Mouse (Mus musculus) spleen, postnatal 36 days (tissue): ENCODE data around the gene Lig3.
A peak's percentile ranks its signal among the peaks of the same experiment; 100 is the strongest.

Experiments used
- DNase-seq, 2 experiments: peaks; one replicate each; pipeline ENCODE4 v3.0.0; 2022; ENCODE audit warnings: low spot score in 2 of 2, mixed read lengths in 1 of 2

Lig3 gene

GRCm38 (mm10) chr11:82780983-82781903 is at the start of gene Lig3:
Gene Lig3 (plus strand): TSS chr11:82781108.
- peak; percentile 92 to 93 for DNase-seq

GRCm38 (mm10) chr11:82734227-82734626 is 46.7 kb upstream of the Lig3 start:
- DNase-seq = no peak

- no peak for DNase-seq
Observed at GRCm38 (mm10) chr11:82739006-82739405, 41.9 kb upstream of the Lig3 start.

GRCm38 (mm10) chr11:82746138-82746537 is 34.8 kb upstream of the Lig3 start:
- DNase-seq = peak; percentile 39 to 63

- peak; percentile 57 to 67 for DNase-seq
Observed at GRCm38 (mm10) chr11:82746857-82747366, 34.0 kb upstream of the Lig3 start.

- no peak for DNase-seq
Observed at GRCm38 (mm10) chr11:82752349-82753115, 28.4 kb upstream of the Lig3 start.

- no peak for DNase-seq
Observed at GRCm38 (mm10) chr11:82755919-82756318, 25.0 kb upstream of the Lig3 start.

GRCm38 (mm10) chr11:82762286-82762829 is 18.6 kb upstream of the Lig3 start:
- no peak for DNase-seq

GRCm38 (mm10) chr11:82763261-82763660 is 17.6 kb upstream of the Lig3 start:
- no peak for DNase-seq

GRCm38 (mm10) chr11:82763742-82764437 is 17.0 kb upstream of the Lig3 start, which contains the start of the genes Cct6b and Zfp830:
Gene Cct6b (minus strand): TSS chr11:82764321.
Gene Zfp830 (plus strand): TSS chr11:82764345.
- DNase-seq = peak; percentile 91 to 94

GRCm38 (mm10) chr11:82764438-82764924 is 16.4 kb upstream of the Lig3 start:
- DNase-seq = no peak

GRCm38 (mm10) chr11:82780134-82780533 is 774 bp upstream of the Lig3 start:
- no peak for DNase-seq

- DNase-seq = no peak
Observed at GRCm38 (mm10) chr11:82782197-82782596, 1.3 kb downstream of the Lig3 start.

- DNase-seq = no peak
Observed at GRCm38 (mm10) chr11:82783453-82783852, 2.5 kb downstream of the Lig3 start.

- no peak for DNase-seq
Observed at GRCm38 (mm10) chr11:82806656-82807055, 25.7 kb downstream of the Lig3 start.

GRCm38 (mm10) chr11:82807370-82807769 is 26.5 kb downstream of the Lig3 start:
- DNase-seq = no peak

GRCm38 (mm10) chr11:82808485-82808884 is 27.6 kb downstream of the Lig3 start:
- DNase-seq = no peak

- peak; percentile 29 to 61 for DNase-seq
Observed at GRCm38 (mm10) chr11:82819350-82819749, 38.4 kb downstream of the Lig3 start.

GRCm38 (mm10) chr11:82820788-82821456 is 40.0 kb downstream of the Lig3 start:
- DNase-seq = no peak

GRCm38 (mm10) chr11:82826818-82827217 is 45.9 kb downstream of the Lig3 start:
- DNase-seq = no peak
